Mouse (Mus musculus) monocyte, adult 5-6 weeks (primary cell): ENCODE measurements around the gene Sgk2. TPM values are rescaled to one million over a fixed set of nuclear protein-coding genes. Genes with fewer than 3 reads are reported as not detected.

Experiments used
- ATAC-seq: fragments of 153-309, 156-312 bp; replicated peaks from 2 replicates; pipeline ENCODE4 v1.8.0; 2017; ENCODE audit warnings: mild to moderate bottlenecking; ENCODE audit not compliant: low TSS enrichment, insufficient number of reproducible peaks, severe bottlenecking, poor library complexity, low FRiP score
- total RNA-seq: library from RNA; stranded (forward); fragments of 200-1000, 200-491, 200-594 nt; gene quantifications from 3 replicates; pipeline ENCODE4 v1.2.3, GENCODE M21; 2017

The Sgk2 gene
- total RNA-seq, 1 experiment from 2014 or later = not detected

DNA sequence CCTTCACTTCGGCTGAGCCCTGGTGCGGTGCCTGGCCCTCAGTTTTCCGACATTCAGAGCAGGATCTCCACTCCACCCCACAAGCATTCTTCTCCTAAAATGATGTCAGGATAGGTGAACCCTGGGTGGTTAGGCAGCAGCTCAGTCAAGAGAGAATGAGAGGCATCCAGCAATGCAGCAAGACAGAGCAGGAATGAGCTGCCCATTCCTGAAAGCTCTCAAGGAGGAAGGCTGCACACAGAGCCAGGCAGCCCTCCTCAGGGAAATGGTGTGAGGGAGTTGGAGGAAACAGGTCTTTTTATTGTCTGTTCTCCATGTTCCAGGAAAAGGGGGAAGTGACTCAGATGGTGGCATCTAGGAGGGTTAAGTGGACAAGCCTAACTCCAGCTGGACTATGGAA, 366 bp upstream of the Sgk2 start:
- ATAC-seq = no peak

GRCm38 (mm10) chr2:162988235-162988634, 1.1 kb downstream of the Sgk2 start:
- ATAC-seq = no peak

GRCm38 (mm10) chr2:162991394-162992083, 4.4 kb downstream of the Sgk2 start:
- ATAC-seq = no peak

DNA sequence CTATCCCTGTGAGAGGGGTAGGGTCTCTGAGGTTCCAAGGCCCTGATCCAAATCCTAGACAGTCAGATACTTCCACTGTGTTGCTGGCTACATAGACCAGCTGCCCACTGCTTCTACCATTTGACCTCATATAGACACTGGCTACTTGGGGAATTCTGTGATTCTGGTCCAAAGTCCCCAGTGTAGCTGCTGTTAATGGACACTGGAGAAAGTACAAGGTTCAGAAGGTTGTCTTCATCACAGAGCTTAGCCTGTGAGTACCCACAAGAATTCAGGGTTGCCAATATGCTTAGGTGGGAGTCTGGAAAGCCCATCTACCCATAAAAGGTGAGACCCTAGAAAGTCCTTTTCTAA, 4.9 kb downstream of the Sgk2 start:
- ATAC-seq = no peak

GRCm38 (mm10) chr2:162993881-162994616, 6.9 kb downstream of the Sgk2 start:
- ATAC-seq = no peak

GRCm38 (mm10) chr2:162998528-162999230, 11.5 kb downstream of the Sgk2 start:
- peak; percentile 55; the same call in 1 of the 2 replicates for ATAC-seq

DNA sequence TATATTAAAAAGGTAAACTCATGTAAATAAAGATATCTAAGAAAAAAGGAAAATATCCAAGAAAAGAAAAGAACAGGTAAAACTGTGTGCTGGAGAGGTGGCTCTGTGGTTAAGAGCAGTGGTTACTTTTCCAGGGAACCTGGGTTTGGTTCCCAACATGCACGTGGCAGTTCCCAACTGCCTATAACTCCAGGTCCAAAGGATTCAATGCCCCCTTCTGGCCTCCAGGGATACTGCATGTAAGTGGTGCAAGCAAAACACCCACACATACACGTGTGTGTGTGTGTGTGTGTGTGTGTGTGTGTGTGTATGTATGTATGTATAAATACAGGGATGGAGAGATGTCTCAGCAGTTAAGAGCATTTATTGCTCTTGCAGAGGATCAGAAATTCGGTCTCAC, 12.6 kb downstream of the Sgk2 start:
- ATAC-seq = no peak

DNA sequence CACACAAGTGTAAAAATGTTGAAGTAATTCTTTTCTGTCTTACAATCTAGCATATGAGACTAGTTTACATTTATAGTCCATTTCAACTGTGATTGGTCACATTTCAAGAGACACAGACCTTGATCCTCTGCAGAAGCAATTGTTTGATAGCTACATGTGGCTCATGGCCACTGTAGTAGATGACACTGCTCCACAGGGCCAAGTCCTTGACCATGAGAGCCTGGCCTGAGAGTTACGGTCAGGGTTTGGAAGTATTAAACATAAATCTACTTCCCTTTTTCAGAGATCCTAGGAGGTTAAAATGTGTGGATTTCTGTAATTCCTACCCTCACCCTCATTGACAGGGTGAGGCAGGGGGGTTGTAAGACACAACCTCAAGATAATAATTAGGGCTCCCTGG, 13.9 kb downstream of the Sgk2 start:
- ATAC-seq = no peak

DNA sequence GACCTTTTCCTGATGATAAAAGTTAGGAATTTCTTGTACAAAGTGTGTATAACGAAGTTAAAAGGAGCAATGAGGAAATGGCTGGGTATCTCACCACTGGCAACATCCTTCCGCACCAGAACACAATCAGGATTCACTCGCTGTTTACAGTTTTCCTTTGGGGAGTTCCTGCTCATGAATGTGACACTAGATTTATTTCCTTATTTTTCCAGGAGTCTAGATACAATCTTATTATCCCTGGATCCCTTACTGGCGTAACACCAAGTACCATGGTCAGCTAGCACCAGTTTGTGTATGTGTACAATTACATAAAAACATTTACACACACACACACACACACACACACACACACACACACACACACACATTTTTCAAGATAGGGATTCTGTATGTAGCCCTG, 20.2 kb downstream of the Sgk2 start:
- no peak for ATAC-seq

- ATAC-seq = peak; percentile 94
These were observed 30.0 kb downstream of the Sgk2 start, which contains the start of gene Ift52 for GRCm38 (mm10) chr2:163016916-163017743. TSS of gene Ift52 (plus strand) at chr2:163017354.

DNA sequence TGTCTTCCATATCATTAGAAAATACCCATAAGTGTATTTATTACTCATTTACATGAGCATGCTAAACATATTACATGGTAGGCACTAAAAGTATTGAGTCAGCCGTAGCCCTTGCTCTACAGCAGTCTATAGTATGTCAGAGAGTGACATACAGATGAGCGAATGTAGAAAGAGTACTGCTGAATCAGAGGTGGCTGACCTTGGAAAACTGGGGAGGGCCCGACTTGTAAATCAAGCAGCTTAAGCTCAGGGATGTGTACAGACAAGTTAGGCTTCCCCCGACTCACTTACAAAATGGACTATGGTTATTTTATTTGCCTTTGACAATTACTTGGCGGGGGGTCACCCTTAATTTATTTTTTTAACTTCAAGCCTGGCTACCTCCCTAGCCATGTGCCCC, 44.2 kb downstream of the Sgk2 start:
- no peak for ATAC-seq

GRCm38 (mm10) chr2:163031757-163032156, 44.6 kb downstream of the Sgk2 start:
- no peak for ATAC-seq

DNA sequence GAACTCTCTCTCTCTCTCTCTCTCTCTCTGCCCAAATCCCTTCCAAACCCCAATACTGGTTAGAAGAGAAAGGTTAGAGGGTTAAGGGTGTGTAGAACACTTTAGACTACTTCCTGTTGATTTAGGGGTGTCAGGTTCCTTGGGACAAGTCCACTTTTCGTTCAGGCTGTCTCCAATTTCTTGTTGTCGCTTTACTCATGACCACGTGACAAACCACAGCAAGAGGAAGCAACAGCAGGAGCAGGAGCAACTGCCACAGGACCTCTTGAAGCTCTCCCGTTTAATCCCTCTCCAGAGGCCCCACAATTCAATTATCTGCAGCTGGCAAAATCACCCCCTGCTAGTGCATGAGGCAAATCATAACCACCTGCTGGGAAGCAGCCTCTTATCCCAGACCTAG, 45.5 kb downstream of the Sgk2 start:
- no peak for ATAC-seq

GRCm38 (mm10) chr2:163039940-163040339, 52.8 kb downstream of the Sgk2 start:
- ATAC-seq = no peak

GRCm38 (mm10) chr2:163048125-163048524, 61.0 kb downstream of the Sgk2 start:
- peak; percentile 62; the same call in 1 of the 2 replicates for ATAC-seq

DNA sequence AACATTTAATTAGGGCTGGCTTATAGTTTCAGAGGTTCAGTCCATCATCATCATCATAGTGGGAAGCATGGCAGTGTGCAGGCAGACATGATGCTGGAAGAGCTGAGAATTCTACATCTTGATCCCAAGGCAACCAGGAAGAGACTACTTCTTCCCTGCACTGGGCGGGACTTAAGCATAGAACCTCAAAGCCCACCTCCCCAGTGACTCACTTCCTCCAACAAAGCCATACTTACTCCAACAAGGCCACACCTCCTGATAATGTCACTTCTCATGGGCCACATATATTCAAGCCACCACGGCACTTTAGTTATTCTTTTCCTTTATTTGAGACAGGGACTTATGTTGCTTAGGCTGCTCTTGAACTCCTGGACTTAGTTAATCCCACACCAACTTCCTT, 62.0 kb downstream of the Sgk2 start:
- no peak for ATAC-seq

DNA sequence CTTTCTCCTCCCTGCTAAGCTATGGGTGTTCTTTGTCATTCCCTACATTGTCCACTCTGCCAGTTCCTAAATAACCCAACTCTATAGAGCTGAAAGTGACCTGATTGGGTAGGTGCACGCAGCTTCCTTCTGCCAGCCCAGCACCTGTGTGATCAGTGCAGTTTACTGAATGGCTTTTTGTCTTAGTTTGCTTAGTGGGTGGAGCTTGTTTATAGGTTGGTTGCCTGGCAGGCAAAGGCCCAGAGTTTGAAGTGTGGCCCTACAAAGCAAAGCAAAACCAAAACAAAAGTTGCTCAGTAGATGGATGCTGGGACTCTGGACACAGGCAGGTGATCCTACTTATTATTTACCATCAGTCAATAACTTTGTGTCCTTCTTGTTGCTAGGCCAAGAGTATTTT, 64.6 kb downstream of the Sgk2 start:
- ATAC-seq = no peak

- ATAC-seq = no peak
These were observed 65.0 kb downstream of the Sgk2 start for GRCm38 (mm10) chr2:163052101-163052500.

GRCm38 (mm10) chr2:163052826-163053225, 65.7 kb downstream of the Sgk2 start:
- ATAC-seq = no peak
